Mouse (Mus musculus) frontal cortex, adult 2 months (tissue): ENCODE data around the gene Sgms1. TPM values are rescaled to one million over a fixed set of nuclear protein-coding genes. Genes with fewer than 3 reads are reported as not detected.
"Not testable (repeated sequence)": the region's sequence is repeated elsewhere in the genome, so short reads cannot be mapped to it uniquely, and the experiment has no call there.

ENCODE experiments used
- DNase-seq, 2 experiments: peaks; one replicate each; pipeline ENCODE4 v3.0.0; 2022; ENCODE audit warnings: low spot score in 1 of 2; ENCODE audit errors: extremely low spot score in 1 of 2
- polyA plus RNA-seq: library from polyadenylated mRNA; depleted of rRNA; stranded (reverse); fragments of >200 nt; gene quantifications from 2 replicates; pipeline ENCODE4 v1.2.3, GENCODE M21; 2012; rRNA removed

The Sgms1 gene
- polyA plus RNA-seq, 1 experiment, result 27.9 TPM

DNA sequence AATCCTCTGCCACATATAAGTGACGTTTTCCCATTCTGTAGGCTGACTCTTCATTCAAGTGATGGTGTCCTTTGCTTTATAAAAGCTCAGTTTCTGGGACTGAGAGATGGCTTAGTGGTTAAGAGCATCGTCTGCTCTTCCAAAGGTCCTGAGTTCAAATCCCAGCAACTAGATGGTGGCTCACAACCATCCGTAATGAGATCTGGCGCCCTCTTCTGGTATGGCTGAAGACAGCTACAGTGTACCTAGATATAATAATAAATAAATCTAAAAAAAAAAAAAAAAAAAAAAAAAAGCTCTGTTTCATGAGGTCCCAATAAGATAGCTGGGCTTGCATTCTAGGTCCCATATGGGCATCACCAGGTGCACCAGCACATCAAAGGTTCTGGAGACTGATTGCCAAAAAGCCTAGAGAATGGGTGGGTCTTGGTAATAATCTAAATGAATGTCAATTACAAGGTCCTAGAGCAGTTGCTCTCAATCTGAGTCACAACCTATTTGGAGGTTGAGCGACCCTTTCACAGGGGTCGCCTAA lies 272.0 kb downstream of the Sgms1 start:
- no peak for DNase-seq

GRCm38 (mm10) chr19:32111866-32112790 lies 277.4 kb downstream of the Sgms1 start:
- no peak for DNase-seq

DNA sequence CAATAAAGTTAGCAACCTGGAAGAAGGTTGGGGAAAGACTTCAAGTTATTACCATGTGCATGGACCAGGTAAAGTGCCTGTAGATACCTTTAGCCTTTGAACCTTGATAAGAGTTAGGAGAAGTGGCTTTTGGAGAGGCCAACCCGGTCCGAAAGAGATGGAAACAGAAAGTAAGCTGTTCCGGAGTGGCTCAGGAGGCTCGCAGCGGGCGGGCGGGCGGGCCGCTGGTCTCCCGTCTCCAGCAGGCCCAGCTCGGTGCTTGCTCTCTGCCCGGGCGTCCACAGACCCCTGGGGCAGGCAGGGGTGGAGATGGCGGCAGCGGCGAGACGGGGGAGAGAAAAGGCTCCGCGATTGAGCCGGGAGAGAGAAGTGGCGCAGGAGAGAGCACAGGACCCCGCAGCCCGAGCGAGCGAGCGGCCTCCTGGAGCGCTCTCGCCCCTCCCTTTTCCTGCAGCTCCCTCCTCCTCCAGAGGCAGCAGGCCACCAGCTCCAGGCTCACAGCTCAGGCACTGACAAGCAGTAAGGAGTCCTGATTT lies 281.7 kb downstream of the Sgms1 start, which contains the start of gene Asah2:
Gene Asah2 (minus strand): TSS at position 441 of the 536 bp plus-strand sequence.
- peak; percentile 35 to 73 for DNase-seq

GRCm38 (mm10) chr19:32106750-32107149 lies 282.8 kb downstream of the Sgms1 start:
- no peak for DNase-seq

- no peak for DNase-seq
Measured at GRCm38 (mm10) chr19:32104217-32104616, 285.3 kb downstream of the Sgms1 start.

DNA sequence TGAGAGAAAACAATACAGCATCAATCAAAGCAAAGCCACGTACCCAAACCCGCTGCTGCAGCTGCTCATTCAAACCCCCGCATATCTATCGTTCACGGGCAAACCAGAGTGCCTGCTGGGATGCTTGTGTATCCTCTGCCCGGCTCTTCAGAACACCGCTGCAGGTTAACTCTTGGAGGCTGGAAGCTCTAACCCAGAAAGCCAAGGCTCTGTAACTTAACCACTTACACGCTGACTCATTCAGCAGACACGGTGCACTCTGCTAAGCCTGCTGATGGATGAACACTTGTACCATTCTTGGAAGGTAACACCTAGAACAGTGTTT lies 286.6 kb downstream of the Sgms1 start:
- peak in 1 of 2 experiments; percentile 54 for DNase-seq

GRCm38 (mm10) chr19:32102294-32102975 lies 287.1 kb downstream of the Sgms1 start:
- peak in 1 of 2 experiments; percentile 15 for DNase-seq

GRCm38 (mm10) chr19:32098582-32098981 lies 290.9 kb downstream of the Sgms1 start:
- no peak for DNase-seq

GRCm38 (mm10) chr19:32092358-32092757 lies 297.2 kb downstream of the Sgms1 start:
- no peak for DNase-seq

DNA sequence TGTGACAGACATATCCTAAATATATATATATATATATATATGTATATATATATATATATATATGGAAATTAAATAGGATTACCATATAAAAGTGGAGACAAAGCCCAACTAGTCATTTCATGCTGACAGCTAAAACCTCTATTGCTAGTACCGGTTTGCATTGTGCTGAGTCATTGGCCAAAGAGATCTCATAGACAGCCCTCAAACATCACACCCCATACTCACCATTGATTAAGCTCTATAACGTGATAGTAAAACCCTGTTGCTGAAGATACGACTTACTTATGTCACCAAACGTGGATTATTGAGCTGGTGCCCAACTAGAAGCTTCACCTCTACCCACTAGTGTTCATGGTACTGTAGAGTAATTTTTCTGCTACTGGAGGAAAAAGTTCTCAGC lies 298.7 kb downstream of the Sgms1 start:
- no peak for DNase-seq

GRCm38 (mm10) chr19:32088570-32088969 lies 300.9 kb downstream of the Sgms1 start:
- DNase-seq, result no peak

GRCm38 (mm10) chr19:32087736-32088470 lies 301.6 kb downstream of the Sgms1 start:
- no peak for DNase-seq

DNA sequence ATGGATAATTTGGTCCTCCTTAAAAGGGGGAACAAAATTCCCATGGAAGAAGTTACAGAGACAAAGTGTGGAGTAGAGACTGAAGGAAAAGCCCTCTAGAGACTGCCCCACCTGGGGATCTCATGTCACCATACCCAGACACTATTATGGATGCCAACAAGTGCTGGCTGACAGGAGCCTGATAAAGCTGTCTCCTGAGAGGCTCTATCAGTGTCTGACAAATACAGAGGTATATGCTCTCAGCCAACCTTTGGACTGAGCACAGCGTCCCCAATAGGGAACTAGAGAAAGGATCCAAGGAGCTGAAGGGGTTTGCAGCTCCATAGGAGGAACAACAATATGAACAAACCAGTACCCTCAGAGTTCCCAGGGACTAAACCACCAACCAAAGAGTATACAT lies 304.7 kb downstream of the Sgms1 start:
- DNase-seq, result not testable (repeated sequence)

Other genes starting within 250 kb of the Sgms1 start
- gene Rpl9-ps6, start 76.9 kb upstream of the Sgms1 start, polyA plus RNA-seq, result 31.7 and 55.2 TPM in 2 replicates
- gene Minpp1, start 96.1 kb upstream of the Sgms1 start, polyA plus RNA-seq, result 41.9 and 46.3 TPM in 2 replicates
- gene Papss2, start 206.1 kb upstream of the Sgms1 start, polyA plus RNA-seq, result 9.6 and 10.0 TPM in 2 replicates